Mouse (Mus musculus) thymus, postnatal 25 days (tissue): ENCODE measurements around the gene Arhgap28.

Experiments
- DNase-seq: peaks from one replicate; pipeline ENCODE4 v3.0.0; 2022

Arhgap28 gene

DNA sequence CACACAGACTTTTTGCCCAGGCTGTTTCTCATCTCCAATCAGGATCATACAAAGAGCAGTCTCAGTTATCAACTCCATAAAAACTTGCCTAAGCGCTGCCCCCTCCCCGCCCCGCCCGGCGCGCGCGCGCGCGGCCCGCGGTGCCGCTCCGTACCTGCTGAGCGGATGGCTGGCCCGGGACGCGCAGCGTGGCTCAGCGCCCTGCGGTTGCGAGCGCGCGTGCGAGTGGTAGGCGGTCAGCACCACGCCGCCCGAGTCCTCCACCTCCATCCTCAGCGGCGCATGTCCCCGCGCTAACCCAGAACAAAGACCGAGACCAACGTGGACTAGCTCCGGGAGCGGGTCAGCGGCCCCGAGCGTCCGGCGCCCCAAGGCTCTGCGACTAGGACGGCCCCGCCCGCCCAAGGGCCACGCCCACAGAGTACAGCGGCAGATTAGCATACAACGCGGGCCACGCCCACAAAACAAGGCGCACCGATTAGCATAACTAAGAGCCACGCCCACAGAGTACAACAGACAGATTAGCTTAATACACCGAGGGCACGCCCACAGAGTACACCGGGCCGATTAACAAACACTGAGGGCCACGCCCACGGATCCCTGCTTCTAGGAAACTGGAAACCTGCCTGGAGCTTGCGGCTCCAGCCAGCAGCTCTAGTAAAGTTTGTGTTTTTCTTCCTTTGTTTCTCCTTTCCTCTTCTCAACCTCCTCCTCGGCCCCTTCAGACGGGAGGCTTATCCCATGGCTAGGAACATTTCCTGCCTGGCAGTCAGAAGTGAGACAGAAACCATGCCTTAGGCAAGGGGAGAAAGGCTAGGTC is at the start of gene Arhgap28:
Arhgap28 (minus strand) TSS at position 380 of the 820 bp plus-strand sequence.
- DNase-seq = peak; percentile 35

DNA sequence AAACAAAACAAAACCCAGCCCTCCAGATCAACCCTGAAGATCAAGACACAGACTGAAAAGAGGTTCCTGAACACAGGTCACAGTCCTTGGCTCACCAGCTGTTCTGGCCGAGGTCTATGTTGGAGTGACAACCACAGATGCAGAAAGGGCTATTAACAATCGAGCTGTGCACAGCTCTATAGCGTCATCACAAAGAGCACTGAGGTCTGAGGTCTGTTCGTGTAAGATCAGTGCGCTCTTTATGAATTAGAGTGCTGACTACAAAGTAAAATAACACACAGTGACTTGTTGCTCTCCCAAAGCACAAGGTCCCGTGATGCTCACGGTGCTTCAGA is 42.4 kb upstream of the Arhgap28 start:
- no peak for DNase-seq

DNA sequence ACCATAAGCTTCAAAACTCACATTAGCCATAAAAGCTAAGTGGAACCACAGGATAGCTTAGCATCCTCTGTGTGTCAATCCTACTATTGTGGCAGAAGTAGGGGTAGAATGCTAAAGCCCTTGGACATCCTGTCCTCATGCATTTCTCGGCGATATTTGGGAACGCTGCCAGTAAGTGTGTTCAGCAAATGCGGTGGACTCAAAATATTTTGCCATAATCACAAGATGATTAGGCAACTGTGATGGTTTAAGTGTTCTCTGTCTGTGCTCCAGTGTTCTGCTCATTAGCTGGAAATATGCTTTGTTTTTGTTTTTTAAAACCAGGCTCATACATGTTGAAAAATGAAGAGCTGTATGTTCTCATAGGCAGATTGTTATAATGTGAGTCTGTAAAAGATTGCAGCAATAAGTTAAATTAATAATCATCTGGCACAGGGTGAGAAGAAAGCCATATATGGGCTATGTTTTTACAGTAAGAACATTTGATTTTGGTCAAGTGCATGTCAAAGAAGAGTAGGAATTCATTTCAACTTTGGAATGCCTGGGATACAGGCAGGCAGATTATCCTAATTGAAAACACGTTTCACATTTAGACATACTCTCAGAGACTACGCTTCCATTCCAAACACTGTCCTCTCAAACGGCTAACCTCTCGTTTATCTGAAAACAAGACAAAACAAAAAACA is 41.9 kb upstream of the Arhgap28 start:
- DNase-seq = no peak

DNA sequence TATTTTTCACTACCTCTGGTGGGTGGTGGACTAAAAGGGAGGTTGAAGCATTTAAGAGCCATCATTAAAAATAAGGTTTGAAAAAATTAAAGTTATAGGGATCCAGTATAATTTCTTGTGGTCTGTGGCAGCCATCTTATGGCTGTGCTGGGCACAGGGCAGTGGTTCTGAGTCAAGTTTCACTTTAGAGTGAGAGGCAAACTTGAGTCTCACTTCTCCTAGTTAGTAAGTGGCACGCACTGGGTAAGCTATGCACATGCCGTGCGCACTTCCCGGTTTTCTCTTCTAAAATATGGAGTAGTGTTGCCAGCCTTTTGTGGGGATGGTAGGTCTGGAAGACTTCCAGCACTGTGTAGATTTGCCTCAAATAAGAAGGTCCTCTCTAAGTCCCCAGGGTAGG is 38.5 kb upstream of the Arhgap28 start:
- DNase-seq = no peak

DNA sequence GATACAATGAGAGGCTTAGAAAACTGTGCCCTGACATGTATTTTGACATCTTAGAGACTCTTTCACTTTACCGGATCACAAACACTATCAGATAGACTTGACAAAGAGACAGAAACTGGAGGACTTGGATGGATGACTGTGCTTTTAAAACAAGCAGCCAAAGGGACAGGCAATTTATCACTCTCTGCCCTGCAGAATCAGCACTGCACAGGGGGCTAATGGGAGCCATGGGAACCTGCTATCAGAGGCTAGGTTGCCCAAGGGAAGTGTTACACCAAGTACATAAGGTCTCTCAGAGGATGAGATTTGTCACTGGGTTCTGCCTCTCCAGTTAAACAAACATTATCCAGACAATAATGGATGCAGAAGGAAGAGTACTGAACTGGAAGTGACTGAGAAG is 33.1 kb upstream of the Arhgap28 start:
- no peak for DNase-seq

DNA sequence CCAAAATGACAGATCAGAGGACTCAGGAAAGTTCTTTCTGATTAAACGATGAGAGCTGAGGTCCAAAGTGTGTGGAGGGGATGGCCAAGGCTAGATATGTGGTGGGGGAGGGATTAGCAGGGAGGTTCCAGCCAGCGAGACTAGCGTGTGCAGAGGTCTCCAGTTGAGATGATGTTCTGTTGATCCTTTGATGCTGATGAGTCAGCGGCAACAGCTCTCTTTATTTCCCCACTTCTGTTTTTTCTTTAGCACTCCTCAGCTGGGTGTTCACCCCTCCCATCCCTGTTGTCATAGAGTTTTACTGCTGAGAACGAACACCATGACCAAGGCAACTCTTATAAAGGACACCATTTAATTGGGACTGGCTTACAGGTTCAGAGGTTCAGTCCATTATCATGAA is 25.6 kb upstream of the Arhgap28 start:
- DNase-seq = no peak

DNA sequence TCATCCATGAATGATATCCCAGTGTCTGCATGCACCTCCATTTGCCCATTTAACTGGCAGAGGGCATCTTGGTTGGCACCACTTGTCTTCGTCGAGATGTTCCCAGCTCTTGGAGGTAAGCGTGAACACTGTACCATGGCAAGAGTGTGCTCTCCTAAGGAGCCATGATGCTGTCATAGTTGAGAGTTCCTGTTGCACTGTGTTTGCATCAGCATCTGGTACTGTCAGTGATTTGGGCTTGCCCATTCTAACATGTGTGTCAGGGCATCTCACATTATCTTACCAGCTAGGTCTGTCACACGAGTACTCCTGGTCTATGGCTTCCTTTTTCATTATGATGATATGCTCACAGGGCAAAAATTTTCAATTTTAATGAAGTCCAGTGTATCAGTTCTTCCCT is 24.6 kb upstream of the Arhgap28 start:
- no peak for DNase-seq

DNA sequence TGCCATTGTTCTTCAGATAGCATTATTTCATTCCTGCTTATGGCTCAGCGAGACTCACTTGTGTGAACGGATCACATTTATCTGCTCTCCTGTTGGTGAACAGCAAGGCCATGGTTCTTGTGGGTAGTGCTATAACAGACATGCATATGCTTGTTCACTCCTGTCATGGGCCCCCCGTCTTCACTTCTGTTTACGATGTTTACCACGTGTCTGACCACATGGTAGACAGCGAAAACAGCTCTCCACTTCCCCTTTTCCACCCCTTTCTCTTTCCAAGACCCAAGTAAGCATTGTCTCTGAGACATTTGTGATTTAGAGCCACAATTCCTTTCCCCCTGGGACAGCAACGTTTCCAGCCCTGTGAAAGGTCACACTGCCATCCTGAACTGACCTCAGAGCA is 20.4 kb upstream of the Arhgap28 start:
- no peak for DNase-seq

DNA sequence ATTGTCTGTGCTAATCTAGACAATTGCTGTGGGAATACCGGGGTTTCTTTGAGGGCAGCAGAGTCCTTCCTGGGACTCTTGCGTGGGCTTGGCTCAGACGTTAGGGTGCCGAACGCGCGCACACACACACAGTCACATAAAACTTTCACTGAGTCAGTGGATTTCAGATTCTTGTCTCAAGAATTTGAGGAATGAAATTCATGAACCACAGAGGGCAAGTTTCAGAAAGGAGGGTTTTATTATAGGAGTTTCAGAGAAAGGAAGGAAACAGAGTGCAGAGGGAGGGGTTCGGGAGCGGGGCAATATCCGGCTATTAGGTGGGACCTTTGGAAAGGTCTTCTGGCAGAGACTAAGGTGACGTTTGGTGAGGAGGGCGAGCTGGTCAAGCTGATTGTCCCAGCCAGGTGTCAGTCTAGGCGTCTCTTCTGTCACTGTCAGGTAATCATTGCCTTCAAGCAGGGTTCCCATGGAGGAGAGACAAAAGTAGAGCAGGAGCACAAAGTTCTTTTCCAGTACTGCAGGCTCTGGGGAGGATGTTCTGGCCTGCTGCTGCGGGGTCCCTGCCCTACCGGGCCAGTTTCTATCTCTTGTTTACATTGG is 15.6 kb upstream of the Arhgap28 start:
- no peak for DNase-seq

DNA sequence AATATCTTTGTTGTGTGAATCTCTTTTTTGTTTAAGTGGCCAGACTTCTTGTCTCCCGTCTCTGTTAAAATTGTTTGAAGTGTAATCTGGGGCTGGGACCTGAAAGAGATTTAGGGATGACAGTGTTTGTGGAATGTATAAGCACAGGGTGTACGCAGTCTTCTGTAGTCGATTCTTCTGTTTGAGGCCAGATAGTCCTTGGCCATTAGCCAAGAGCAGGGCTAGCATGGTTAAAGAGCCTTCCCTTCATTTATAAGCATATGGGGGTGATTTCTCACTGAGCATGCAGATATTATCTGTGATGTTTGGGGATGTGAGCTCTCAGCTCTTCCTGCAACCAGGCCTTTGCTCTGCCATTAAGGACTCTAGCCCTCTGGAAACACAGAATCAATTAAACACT is 13.2 kb upstream of the Arhgap28 start:
- DNase-seq = no peak

DNA sequence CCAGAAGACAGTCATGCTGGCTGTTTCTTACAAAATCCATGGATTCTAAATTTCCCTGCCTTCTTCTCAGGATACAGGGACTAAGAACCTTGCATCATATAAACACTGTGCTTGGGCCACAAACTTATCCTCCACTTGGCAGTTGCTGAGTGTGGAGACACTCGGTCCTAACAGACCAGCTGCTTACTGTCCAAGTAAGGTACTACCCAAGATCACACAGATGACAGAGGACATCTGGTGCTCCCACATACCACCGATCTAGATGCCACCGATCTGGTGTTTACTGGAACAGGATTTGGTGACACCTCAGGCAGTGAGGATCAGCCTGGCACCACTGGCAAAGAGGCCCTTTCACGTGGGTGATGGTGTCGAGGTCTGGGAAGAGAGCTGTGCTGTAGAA is 7.7 kb upstream of the Arhgap28 start:
- DNase-seq = no peak

DNA sequence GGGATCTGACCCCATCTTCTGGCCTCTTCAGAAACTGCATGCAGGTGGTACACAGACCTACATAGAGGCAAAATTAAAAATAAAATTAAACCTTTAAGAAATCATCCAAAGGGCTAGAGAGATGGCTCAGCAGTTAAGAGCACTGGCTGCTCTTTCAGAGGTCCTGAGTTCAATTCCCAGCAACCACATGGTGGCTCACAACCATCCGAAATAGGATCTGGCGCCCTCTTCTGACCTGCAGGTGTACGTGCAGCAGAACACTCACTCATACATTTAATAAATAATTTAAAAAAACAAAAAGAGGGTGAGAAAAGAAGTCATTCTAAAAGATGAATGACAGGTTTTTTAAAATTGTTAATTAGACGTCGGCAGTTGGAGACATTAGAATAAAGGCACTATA is 6.1 kb upstream of the Arhgap28 start:
- no peak for DNase-seq

DNA sequence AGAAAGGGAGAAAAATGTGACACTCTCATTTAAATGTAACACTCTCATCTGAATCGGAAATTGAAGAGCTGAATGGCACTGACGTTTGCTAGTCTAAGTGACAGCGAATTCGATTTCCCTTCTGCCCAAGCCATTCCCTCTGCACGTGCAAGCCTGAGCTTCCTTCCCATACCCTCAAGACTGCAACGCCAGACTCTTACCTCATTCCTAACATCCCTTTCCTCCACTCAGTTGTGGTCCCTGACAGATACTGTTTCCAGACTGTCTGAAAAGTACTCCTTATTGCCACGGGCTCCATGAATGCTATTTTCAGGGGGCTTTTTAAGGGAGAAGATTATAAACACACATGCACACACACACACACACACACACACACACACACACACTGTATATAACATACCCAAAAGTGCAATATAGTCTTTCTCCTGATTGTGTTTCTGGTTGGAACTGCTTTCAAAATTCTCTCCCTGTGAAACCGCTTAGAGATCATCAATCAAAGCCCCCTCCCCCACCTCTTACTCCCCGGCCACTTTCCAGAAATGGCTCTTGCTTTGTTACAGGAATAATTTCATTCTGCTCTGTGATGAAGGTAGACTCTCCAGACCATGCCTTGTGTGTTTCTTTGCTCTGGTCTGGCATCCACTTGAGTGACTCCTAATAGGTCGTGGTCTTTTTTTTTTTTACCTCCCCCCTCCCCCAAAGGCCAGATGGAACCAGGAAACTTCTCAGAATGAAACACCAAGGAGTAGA is 836 bp upstream of the Arhgap28 start:
- no peak for DNase-seq

DNA sequence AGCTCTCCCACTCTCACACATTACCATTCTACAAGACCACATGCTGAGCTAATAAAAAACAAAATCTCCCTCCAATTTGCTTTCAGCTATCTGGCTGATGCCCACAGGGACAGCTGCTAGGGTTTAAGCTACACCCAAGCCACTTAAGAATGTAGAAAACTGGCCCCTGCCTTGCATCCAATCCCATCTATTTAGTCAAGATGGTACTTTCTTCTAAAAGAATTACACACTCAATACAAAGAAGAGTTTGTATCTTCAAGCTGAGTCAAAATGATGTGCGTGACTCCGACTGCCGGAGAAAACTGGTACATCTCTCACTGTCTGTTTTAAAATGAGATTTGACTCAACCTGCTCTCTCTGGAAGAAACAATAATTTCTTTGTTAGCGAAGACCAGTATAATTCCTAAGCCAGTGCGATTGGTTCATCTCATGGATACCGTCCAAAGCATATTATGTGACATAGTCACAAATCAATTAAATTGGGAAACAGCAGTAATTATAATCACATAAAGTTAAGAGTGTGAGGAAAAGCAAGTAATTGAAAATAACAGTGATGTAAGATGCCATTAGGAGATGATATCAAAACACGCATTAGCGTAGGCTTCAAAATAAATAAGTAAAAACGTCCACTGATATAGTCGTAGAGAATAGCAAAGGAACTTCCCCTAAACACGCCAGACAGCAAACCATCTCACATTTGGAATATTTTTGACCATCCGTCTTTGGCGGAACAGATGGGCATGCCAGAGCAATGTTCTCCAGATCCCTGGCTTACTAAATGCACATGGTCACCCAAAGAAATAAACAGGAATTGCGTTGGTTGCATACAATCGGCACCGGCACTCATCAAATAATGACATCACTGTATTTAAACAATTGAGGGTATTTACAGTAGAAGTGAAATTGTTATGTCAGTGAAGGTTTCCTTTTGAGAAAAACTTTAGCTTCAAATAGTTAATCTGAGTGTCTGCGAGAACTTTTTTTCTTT is 1.0 kb downstream of the Arhgap28 start:
- no peak for DNase-seq

DNA sequence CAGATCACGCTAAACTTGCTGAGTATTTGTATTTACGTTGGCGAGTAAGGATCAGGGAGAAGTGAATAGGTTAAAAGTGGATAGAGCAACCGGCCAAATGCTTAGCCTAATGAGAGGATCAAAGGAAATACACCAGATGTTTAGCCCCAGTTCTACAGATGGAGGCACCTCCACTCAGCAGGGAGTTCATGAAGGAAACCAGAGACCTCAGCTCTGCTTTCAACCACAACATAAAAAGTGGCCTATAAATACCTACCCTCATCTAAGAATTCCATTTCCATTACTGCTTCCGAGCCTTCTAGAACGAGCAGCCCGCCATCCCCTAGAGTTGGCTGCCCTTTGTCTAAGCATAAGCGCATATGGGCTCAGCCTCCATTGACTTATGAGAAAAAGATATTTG is 4.1 kb downstream of the Arhgap28 start:
- no peak for DNase-seq

DNA sequence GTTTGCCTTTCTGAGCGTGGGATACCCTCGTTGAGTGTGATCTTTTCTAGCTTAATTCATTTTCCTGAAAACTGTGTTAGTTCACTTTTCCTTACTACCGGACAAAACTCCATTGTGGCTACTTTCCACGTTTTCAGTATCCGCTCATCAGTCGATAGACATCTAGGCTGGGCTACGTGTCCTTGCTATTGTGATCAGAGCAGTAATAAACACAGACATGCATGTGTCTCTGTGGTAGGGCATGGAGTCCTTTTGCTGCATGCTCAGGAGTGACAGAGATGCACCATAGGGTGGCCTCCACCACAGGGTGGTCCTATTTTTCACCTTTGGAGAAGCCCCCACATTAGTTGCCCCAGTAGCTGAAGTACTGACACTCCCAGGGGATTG is 7.2 kb downstream of the Arhgap28 start:
- no peak for DNase-seq

DNA sequence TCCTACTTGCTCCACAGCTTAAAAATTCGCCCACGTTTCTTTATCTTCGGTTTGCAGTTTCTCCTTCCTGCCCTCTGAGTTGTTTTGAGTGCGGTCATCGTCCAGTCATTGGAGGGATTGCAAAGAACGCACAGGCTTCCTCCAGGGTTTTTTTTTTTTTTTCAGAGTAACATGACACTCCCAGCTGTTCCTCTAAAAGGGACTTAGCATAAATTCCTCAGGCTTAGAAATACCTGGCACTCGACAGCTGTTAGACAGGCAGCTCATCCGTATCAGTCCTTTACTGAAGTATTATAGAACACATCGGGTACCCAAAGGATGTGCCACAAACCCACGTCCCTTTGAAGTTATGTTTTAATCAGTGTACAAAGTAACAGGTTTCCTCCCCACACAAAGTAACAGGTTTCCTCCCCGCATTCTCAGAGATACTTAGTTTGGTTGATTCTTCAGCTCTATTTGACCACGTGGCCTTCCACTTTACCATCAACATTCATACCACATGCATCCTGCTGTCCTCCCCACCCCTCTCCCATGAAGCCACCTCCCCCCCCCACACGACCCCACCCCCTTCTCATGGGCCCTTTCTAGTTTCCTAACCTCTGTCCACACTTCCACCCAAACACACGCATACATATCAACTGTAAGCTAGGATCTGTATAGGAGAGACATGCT is 7.7 kb downstream of the Arhgap28 start:
- no peak for DNase-seq

DNA sequence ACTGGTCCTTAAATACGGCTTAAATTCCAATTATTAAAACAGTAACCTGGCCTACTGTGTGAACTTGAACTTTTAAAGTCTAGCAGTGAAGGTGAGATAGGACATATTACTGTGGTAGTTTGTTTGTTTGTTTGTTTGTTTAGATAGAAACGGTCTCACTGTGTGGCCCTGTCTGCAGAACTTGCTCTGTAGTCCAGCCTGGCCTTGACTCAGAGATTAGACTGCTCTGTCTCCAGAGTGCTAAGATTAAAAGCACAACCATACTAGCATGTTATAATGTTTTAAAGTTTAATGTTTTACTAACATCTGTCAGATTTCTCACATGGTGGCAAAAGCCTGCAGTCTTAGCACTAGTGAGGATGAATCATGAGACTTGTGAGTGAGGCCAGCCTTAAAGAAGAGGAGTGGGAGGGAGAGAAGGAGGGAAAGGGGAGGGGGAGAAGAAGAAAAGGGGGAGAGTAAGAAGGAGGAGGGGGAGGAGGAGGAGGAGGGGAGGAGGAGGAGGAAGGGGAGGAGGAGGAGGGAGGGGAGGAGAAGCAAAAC is 8.6 kb downstream of the Arhgap28 start:
- no peak for DNase-seq

DNA sequence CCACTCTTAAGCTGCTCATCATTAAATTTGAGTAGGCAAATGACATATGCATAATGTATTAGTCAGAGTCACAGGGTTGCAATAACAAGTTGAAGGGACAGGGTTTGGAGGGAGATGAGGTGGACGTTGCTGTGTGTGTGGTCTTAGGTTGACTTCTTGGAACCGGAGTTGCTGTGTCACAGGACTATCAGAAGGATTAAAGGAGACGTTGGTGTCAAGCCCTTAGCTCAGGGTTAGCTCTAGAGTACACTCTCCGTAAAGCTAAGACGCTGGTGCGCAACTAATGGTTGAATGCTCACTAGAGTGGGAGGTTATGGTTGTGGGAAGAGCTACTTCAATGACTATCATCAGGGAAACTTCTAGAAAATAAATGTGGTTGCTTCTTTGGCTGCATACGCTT is 9.1 kb downstream of the Arhgap28 start:
- DNase-seq = no peak

DNA sequence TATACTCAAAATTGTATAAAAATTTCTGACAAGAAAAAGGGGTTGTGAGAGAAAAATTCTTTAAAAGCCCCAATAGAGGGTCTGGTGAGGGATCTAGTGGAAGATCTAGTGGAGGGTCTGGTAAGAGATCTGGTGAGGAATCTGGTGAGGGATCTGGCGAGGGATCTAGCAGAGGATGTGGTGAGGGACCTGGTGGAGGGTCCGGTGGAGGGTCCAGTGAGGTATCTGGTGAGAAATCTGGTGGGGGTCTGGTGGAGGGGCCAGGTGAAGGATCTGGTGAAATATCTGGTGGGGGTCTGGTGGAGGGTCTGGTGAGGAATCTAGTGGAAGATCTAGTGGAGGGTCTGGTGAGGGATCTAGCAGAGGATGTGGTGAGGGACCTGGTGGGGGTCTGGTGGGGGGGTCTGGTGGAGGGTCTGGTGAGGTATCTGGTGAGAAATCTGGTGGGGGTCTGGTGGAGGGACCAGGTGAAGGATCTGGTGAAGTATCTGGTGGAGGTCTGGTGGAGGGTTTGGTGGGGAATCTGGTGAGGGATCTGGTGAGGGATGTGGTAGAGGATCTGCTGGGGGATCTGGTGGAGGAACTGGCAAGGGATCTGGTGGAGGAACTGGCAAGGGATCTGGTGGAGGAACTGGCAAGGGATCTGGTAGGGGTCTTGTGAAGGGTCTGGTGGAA is 10.4 kb downstream of the Arhgap28 start:
- no peak for DNase-seq

DNA sequence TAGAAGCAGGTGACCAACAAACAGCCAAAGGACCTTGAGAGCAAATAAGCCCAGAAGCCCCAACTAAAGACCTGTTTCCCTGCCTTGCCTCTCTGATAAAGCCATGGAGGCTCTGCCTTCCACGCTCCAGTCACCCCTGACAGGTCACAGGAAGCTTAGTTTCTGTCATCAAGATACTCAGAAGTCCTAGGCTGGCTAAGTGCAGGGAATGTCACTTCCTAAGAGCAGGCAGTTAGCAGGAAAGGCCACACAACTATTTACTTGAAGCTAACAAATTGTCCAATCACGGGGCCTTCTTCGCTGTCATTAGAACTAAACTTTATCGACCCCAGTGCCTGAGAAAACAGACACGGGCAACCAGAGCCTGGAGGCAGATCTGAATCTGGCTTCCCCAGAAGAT is 14.2 kb downstream of the Arhgap28 start:
- no peak for DNase-seq
